Mouse (Mus musculus): ENCODE results near the gene Pdgfd. TPM values are rescaled to one million over a fixed set of nuclear protein-coding genes. Genes with fewer than 3 reads are reported as not detected.

Gene Pdgfd
- 22.0 TPM for polyA plus RNA-seq (2014; fragmentation: Illumina TruSeq; extraction: RNeasy Lipid Tissue Mini Kit (QIAGEN cat#74804); ENCODE audit: low read depth, low replicate concordance)

GRCm38 (mm10) chr9:6168391-6169037 lies at the start of gene Pdgfd:
TSS of gene Pdgfd (plus strand) at chr9:6168584.

GRCm38 (mm10) chr9:6269796-6270280 lies 101.5 kb downstream of the Pdgfd start, which contains the start of gene Ddi1:
TSS of gene Ddi1 (minus strand) at chr9:6269846.

Other genes starting within 250 kb of the Pdgfd start
- not detected for gene Ddi1, start 101.3 kb downstream of the Pdgfd start, polyA plus RNA-seq (2014; fragmentation: Illumina TruSeq; extraction: RNeasy Lipid Tissue Mini Kit (QIAGEN cat#74804); ENCODE audit: low read depth, low replicate concordance)